Mouse (Mus musculus) gastrocnemius, adult 18-20 months (tissue): Measurements from ENCODE around the gene Rreb1. TPM values are rescaled to one million over a fixed set of nuclear protein-coding genes. Genes with fewer than 3 reads are reported as not detected.

ENCODE experiments used
- DNase-seq: peaks from one replicate; pipeline ENCODE4 v3.0.0; 2021; ENCODE audit warnings: low spot score
- total RNA-seq, 2 experiments: library from RNA; stranded (reverse); gene quantifications; 2 replicates each; pipeline ENCODE4 v1.2.3; 2021

The Rreb1 gene
- total RNA-seq, 2 experiments from 2014 or later: 25.9 to 32.7 TPM

DNA sequence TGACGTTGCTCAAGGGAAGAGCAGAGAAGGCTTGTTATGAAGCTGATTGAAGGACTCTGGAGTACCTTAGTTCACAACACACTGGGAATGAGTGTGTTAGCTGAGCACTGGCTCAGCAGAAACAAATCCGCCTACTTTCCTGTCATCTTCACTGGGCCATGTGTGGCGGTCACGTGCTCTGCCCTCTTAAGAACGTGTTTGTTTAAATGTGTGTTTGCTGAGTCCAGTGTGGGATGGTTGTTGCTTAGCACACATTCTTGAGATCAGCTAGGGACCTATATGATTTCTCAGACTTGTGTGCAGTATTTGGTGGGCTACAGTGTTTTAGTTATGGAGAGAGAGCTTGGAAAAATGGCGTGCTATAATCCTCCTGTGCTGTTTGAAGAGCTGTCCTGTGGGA, 133.8 kb downstream of the Rreb1 start:
- DNase-seq: no peak

- no peak for DNase-seq
Observed at GRCm38 (mm10) chr13:37912591-37913467, 134.6 kb downstream of the Rreb1 start.

- DNase-seq: no peak
Observed at GRCm38 (mm10) chr13:37913963-37914362, 135.8 kb downstream of the Rreb1 start.

DNA sequence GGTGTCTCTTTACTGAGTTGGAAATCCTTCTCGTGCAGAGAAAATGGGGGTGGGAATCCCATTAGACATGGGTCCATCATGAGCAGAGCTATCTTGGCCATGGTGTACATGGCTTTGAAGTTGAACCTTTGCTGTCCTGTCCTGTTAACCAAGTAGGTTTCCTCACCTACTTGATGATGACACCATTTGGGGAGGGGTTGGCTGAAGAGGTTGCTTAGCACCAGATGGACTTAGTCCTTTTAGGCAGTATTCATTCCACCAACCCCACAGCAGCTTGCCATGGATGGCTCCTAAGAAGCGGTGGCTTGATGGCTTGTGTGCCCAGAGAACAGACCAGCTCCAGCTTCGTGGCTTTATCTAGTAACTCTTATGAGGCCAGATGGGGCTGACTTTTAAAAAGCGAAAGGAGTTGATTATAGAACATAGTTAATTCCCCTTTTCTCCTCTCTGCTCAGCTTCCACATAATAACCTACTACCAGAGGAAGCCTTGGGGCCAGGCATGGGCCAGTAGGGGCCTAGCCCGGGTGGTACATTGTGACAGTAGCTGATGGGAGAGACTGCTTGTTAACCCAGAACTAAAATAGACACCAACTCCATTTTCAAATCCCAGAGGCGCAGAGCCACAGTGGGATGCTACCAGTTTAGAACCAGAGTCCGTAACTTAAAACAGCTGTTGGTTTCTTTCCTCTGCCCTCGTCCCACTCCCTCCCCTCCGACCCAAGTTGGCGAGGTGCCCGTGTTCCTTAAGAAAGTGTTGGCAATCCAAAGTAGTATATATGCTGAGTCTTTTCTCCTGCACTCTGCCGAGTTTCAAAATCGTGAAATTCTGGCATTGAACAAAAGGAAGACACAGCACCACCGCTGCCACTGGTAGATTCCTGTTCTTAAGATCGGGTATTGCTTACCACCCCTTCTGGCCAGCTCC, 140.4 kb downstream of the Rreb1 start:
- no peak for DNase-seq

GRCm38 (mm10) chr13:37919711-37920277, 141.6 kb downstream of the Rreb1 start:
- no peak for DNase-seq

DNA sequence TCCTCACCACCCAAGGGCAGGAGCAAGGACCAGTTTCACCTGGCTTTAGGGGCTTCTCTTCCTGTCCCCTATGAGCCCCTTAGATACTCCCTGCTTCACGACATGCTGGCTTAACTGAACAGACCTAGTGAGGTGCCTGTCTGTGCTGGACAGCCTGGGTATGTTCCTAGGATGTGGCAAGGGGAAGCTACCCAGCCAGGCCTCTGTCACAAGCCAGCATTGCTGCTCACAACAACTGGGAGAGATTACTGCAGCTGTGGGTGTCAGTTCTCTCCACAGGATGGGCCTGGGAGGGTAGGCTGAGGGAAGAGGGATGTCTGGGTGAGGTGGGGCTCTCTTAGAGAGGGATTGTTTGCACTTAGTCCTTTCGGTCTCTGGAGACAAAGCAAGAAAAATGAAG, 142.5 kb downstream of the Rreb1 start:
- peak; percentile 35 for DNase-seq

- DNase-seq: no peak
Observed at GRCm38 (mm10) chr13:37923091-37923490, 144.9 kb downstream of the Rreb1 start.

- DNase-seq: no peak
Observed at GRCm38 (mm10) chr13:37923643-37924460, 145.7 kb downstream of the Rreb1 start.

- DNase-seq: no peak
Observed at GRCm38 (mm10) chr13:37924461-37924948, 146.3 kb downstream of the Rreb1 start.

GRCm38 (mm10) chr13:37926394-37926793, 148.2 kb downstream of the Rreb1 start:
- peak; percentile 43 for DNase-seq

DNA sequence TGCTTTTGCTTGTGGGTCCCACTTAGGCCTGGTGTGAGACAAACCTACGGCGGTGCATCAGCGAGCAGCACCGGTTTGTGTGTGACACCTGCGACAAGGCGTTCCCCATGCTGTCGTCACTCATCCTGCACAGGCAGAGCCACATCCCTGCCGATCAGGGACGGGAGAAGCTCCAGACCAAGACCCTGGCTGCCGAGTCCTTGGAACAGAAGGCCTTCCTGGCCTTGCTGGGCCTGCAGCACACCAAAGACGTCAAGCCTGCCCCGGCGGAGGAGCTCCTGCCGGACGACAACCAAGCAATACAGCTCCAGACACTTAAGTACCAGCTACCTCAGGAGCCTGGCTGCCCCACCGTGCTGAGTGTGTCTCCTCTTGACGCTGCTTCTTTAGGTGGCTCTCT, 151.3 kb downstream of the Rreb1 start:
- DNase-seq: no peak

DNA sequence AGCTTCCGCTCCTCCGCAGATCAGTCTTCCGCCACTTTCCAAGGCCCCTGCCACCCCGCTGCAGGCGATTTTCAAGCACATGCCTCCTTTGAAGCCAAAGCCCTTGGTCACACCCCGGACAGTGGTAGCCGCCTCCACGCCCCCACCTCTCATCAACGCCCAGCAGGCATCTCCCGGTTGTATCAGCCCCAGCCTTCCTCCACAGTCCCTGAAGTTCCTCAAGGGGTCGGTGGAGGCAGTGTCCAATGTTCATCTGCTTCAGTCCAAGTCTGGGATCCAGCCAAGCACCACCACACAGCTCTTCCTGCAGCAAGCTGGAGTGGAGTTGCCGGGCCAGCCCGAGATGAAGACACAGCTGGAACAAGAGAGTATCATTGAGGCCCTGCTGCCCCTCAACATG, 151.9 kb downstream of the Rreb1 start:
- DNase-seq: no peak

DNA sequence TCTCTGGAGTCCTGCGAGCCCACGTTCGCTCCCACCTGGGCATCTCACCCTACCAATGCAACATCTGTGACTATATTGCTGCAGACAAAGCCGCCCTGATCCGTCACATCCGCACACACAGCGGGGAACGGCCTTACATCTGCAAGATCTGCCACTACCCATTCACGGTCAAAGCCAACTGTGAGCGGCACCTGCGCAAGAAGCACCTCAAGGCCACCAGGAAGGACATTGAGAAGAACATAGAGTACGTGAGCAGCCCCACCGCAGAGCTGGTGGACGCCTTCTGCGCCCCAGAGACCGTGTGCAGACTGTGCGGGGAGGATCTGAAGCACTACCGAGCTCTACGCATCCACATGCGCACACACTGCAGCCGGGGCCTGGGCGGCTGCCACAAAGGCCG, 152.4 kb downstream of the Rreb1 start:
- no peak for DNase-seq

DNA sequence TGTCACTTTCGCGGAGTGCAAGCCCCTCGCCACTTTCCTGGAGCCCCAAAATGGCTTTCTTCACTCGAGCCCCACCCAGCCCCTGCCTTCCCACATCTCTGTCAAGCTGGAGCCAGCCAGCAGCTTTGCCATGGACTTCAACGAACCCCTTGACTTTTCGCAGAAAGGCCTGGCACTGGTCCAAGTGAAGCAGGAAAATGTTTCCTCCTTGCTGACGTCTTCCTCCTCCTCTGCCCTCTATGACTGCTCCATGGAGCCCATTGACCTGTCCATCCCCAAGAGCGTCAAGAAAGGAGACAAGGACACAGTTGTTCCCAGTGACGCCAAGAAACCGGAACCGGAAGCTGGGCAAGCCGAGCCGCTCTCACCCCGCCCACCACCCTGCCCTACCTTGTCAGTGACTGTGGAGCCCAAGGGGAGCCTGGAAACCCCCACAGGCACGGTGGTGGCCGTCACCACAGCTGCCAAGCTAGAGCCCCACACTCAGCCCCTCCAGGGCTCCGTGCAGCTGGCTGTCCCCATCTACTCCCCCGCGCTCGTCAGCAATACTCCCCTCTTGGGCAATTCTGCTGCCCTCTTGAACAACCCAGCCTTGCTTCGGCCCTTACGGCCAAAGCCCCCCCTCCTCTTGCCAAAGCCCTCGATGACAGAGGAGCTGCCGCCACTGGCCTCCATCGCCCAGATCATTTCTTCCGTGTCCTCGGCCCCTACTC, 153.2 kb downstream of the Rreb1 start:
- DNase-seq: no peak

DNA sequence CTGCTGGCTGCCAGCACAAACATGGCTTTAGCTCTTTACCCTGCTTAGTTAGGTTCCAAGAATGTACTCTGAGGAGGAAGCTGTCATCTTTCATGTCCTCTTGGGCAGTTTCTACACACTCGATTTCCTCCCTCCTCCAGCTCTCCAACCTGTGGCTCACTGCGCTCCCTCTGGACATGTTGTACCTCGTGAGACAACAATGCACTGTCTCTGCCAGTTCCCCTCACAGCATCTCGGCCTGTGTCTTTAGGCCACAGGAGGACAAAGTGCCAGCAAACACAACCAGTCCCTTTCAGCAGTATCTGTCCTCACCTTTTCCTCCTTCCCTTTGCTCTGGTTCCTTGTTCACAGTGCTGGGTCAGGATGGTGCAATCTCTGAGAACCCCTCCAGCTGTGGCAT, 155.9 kb downstream of the Rreb1 start:
- DNase-seq: no peak

GRCm38 (mm10) chr13:37934920-37935319, 156.7 kb downstream of the Rreb1 start:
- DNase-seq: no peak

DNA sequence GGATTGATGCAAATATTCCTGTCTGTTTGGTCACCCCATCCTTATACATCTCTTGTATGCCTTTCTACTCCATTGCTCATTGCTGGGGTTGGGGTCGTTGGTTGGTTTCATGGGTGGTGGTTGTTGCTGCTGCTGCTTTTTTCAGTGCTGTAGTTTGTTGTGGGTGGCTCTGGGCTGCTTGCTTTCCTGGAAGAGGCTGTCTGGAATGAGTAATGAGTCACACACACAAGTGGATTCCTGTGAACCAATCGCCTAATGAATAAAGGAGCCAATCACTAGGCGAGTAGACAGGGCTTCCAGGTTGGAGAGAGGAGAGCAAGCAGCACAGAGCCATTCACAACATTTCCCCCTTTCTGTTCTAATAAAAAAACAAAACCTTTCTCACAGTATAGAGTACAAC, 158.2 kb downstream of the Rreb1 start:
- DNase-seq: no peak

- DNase-seq: no peak
Observed at GRCm38 (mm10) chr13:37940167-37940566, 162.0 kb downstream of the Rreb1 start.

- no peak for DNase-seq
Observed at GRCm38 (mm10) chr13:37940649-37941048, 162.4 kb downstream of the Rreb1 start.

DNA sequence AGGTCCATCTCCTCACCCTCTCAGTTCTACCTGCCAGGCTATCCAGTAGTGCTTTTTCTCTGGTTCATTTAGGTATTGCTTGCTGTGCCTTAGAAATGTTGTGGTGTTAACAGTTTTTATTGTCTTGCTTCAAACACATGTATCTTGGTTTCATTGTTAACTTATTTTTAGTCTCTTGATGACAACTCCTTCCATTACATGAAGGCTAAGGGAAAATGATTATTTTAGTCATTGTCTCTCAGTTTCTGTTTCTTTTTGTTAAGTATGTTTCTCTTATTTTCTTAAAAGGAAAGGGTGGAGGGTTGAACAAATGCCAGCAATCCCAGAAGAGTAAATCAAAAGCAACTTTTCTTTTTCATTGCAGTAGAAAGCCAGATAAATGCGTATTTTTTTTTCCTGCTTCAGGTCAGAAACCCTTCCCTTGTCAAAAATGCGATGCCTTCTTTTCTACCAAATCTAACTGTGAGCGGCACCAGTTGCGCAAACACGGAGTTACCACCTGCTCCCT, 163.0 kb downstream of the Rreb1 start:
- DNase-seq: no peak
